Mouse (Mus musculus) liver, embryonic 14.5 days (tissue): Measurements from ENCODE around the gene Stk35.

ENCODE experiments used
- CTCF ChIP-seq: IDR thresholded peaks from 2 replicates; pipeline ENCODE4 v1.5.1; 2016; ENCODE audit warnings: antibody characterized with exemption, low read depth, control low read depth
- EP300 ChIP-seq: IDR thresholded peaks from 2 replicates; pipeline ENCODE4 v1.6.1; 2016; ENCODE audit warnings: antibody characterized with exemption, low read depth

DNA sequence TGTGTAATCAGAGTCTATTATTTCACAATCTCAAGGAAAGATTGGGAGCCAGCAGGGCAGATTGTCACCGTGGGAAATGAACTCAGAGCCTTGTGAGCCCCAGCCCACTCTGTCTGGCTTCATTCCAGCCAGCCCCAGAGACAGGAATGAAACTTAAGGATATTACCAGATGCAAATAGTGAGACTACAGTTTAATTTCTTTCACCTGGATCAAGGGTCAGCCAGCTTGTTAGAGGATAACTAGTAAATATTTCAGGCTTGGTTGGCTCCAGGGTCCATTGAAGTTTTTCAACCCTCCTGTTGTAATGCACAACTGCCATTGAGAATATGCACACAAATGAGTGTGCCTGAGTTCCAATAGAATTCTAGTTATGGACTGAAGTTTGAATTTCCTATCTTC is 36.6 kb downstream of the Stk35 start:
- TF ChIP-seq CTCF: no peak
- TF ChIP-seq EP300: no peak
